8 mouse cellular contexts compared by ENCODE assay signal in the genomic region with DNA sequence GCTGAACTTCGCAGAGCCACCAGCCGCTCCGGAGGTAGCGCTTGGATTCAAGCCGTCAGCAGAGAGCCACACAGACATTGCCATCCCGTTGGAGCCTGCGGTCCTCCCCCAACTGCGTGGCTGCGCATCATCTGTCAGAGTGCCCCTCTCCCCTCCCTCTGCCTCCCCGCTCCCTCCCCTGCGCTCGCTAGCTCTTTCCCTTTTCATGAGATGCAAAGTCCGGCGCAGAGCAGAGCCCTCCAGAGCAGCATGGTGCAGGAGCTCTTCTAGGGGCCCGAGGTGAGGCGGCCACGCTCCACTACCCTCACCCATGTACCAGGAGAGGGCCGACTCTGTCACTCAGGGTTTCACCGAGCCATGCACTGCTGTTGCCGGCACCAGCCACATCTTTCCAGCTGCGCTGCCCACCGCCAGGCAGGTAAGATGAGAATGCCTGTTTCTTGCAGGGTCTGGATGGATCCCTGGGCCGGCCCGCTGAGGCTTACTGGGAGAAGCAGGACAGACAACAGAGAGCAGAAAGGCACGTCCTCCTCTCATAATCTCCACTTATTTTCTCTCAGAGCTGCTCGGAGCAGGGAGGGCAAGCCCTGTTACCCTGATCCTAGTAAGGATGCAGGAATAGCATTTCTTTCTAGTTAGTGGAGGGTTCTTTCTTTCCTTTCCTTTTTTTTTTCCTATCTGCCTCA. TPM values are rescaled to one million over a fixed set of nuclear protein-coding genes. Genes with fewer than 3 reads are reported as not detected.
DNase-seq lines count a peak whose midpoint lies in the region; ATAC-seq and TF ChIP-seq lines count a peak whose summit lies in the region.

Rgs8 (plus strand) TSS at position 88 of the 686 bp plus-strand sequence.

- ATAC-seq in forebrain, postnatal 0 days: peak; percentile 92
- peak; percentile 86 for ATAC-seq in neural tube, embryonic 13.5 days (ENCODE audit: low read depth)
- no peak; the same call in 1 of the 2 replicates for ATAC-seq in megakaryocyte-erythroid progenitor cell, adult 5-6 weeks (replicated peaks; ENCODE audit: low FRiP score, low TSS enrichment, poor library complexity, severe bottlenecking)

- no peaks in the 10 kb centered on the region for H3K9me3 ChIP-seq in forebrain, postnatal 0 days (ENCODE audit: low read length)
- H3K9me3 ChIP-seq in neural tube, embryonic 13.5 days: no peaks in the 10 kb centered on the region

- no peaks in the 10 kb centered on the region for H3K36me3 ChIP-seq in forebrain, postnatal 0 days (ENCODE audit: insufficient read depth)
- H3K36me3 ChIP-seq in neural tube, embryonic 13.5 days: no peaks in the 10 kb centered on the region

- 5% methylated on average over 26 of the region's 26 CpGs for WGBS in forebrain, postnatal 0 days
- WGBS in neural tube, embryonic 13.5 days: 2% methylated on average over 26 of the region's 26 CpGs

- intact Hi-C loops in left cerebral cortex, postnatal 36 days (cut with DNase I): no loop called here

- peak; percentile 17; the same call in 1 of the 2 replicates for TF ChIP-seq CTCF in forebrain, postnatal 0 days (IDR thresholded peaks at IDR 0.05; ENCODE audit: low read depth)

- H3K27ac ChIP-seq in forebrain, postnatal 0 days (ENCODE audit: low read depth, low read length): peak within 1 kb of the TSS; percentile 62
- H3K27ac ChIP-seq in neural tube, embryonic 13.5 days (replicated peaks): peak within 1 kb of the TSS; percentile 89

- H3K4me3 ChIP-seq in forebrain, postnatal 0 days (ENCODE audit: low read depth, low read length): peak within 1 kb of the TSS; percentile 44
- peak within 1 kb of the TSS; percentile 50 for H3K4me3 ChIP-seq in neural tube, embryonic 13.5 days

- H3K4me2 ChIP-seq in forebrain, postnatal 0 days (ENCODE audit: low read depth): peak within 1 kb of the TSS; percentile 78
- H3K4me2 ChIP-seq in neural tube, embryonic 13.5 days: peak within 1 kb of the TSS; percentile 68

- no peaks in the 10 kb centered on the region for H3K27me3 ChIP-seq in forebrain, postnatal 0 days (ENCODE audit: insufficient read depth, low read length)
- peaks cover 7% of the 10 kb centered on the region; the same call in 1 of the 2 replicates for H3K27me3 ChIP-seq in neural tube, embryonic 13.5 days

- peak within 1 kb of the TSS; percentile 56 for H3K9ac ChIP-seq in forebrain, postnatal 0 days
- peak within 1 kb of the TSS; percentile 79 for H3K9ac ChIP-seq in neural tube, embryonic 13.5 days

- DNase-seq in kidney, postnatal 10 days: peak; percentile 42
- DNase-seq in kidney, adult 8-10 months: no peak
- peak; percentile 80 for DNase-seq in cerebellum, adult 9-10 months
- peak; percentile 61 for DNase-seq in forebrain, postnatal 0 days
- DNase-seq in left cerebral cortex, postnatal 36 days (ENCODE audit: low spot score in 2 of 2): peak; percentile 38 to 56
- no peak for DNase-seq in MN1 (ENCODE audit: low spot score)

- H3K4me1 ChIP-seq in forebrain, postnatal 0 days (ENCODE audit: insufficient read depth): 0 out of 2 replicates have a peak, but pooled peaks cover 13% of the 10 kb centered on the region
- peaks cover 58% of the 10 kb centered on the region for H3K4me1 ChIP-seq in neural tube, embryonic 13.5 days (replicated peaks)

RNA-seq across cellular contexts. Expression of gene Rgs8, which starts in this region (rescaled TPM):
- total RNA-seq in forebrain, postnatal 0 days (2014; rRNA removed): 19.3 and 22.7 TPM in 2 replicates
- polyA plus RNA-seq in forebrain, postnatal 0 days (2015; fragmentation: Nextera tagmentation; extraction: Ambion mirVana): 12.0 and 16.6 TPM in 2 replicates
- 10 to 100 TPM; 61.6 to 65.5 TPM for total RNA-seq in left cerebral cortex, postnatal 36 days (2021)
- 16.9 and 17.2 TPM in 2 replicates for polyA plus RNA-seq in neural tube, embryonic 13.5 days (2015; fragmentation: Nextera tagmentation; extraction: Ambion mirVana)
- not detected in 2 replicates for total RNA-seq in megakaryocyte-erythroid progenitor cell, adult 5-6 weeks (2014; fragmentation: Nextera tagmentation)
- total RNA-seq in megakaryocyte-erythroid progenitor cell, adult 5-6 weeks (2017): not detected in 2 replicates

Comparison
In these comparisons a context has a peak if more than half of its experiments do, and no peak if none do; other contexts are left out.
1. RNA of gene Rgs8 (total RNA-seq): 61.6 to 65.5 TPM in left cerebral cortex, postnatal 36 days and 19.3 to 22.7 TPM in forebrain, postnatal 0 days; not detected in megakaryocyte-erythroid progenitor cell, adult 5-6 weeks; every median in the first group is over 10 times any median in the second.
2. DNase-seq: peak in kidney, postnatal 10 days (single experiment), cerebellum, adult 9-10 months (single experiment), forebrain, postnatal 0 days (single experiment) and left cerebral cortex, postnatal 36 days (2 of 2); none in kidney, adult 8-10 months (0 of 2) and MN1 (single experiment).